Mouse (Mus musculus): ENCODE results near the gene Kcnv2. TPM values are rescaled to one million over a fixed set of nuclear protein-coding genes. Genes with fewer than 3 reads are reported as not detected.

Kcnv2 gene
- polyA plus RNA-seq, 1 experiment: not detected

DNA sequence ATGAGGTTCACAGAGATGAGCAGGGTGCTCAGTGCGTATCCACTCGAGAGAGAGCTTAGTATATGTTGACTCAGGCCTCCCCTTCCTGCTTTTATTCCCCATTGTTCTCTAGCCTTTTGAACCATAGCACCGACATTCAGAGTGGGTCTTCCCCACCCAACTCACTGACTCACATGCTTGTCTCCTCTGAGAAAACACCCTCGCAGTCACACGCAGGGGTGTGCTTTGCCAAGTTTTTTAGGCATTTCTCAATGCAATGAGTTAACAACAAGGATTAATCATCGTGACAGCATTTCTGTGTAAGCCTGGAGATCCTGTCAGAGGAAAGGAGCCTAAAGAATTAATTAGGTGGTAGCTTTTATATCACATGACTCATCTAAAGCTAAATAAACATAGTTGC is 29.3 kb downstream of the Kcnv2 start:
- Histone ChIP-seq H3K27ac (ENCODE audit: insufficient read depth, low read length) (no peak overlapping the region), H3K4me1 (ENCODE audit: control insufficient read depth, insufficient read depth, low read length) (no peaks in the 10 kb centered on the region), H3K4me3 (ENCODE audit: insufficient read depth, low read length) (no peak overlapping the region)
- no peak for TF ChIP-seq POLR2A (IDR thresholded peaks at IDR 0.05; ENCODE audit: extremely low read depth, insufficient read depth, low read length)
- no peak for TF ChIP-seq CTCF (IDR thresholded peaks at IDR 0.05; ENCODE audit: extremely low read depth, insufficient read depth, low read length)

DNA sequence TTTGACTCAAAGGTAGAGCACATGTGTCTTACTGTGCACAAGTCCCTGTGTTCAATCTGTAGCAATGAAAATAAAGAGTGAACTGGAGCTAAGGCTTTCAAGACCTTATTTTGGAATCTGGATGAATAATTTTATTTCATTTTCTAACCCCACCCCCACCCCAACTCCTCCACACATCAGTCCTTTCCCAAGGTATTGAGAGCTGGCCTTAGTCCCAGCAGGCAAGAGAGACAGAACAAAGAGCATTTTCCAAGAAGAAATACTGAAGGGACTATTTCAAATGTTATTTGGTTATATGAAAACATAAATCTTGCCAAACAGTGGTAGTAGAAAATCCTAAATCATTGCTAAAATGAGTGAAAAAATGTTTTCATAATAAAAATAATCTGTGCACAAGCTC is 38.0 kb downstream of the Kcnv2 start:
- Histone ChIP-seq H3K4me3 (ENCODE audit: insufficient read depth, low read length) (no peak overlapping the region), H3K4me1 (ENCODE audit: control insufficient read depth, insufficient read depth, low read length) (no peaks in the 10 kb centered on the region), H3K27ac (ENCODE audit: insufficient read depth, low read length) (no peak overlapping the region)
- TF ChIP-seq CTCF (IDR thresholded peaks at IDR 0.05; ENCODE audit: extremely low read depth, insufficient read depth, low read length) (no peak), POLR2A (IDR thresholded peaks at IDR 0.05; ENCODE audit: extremely low read depth, insufficient read depth, low read length) (no peak)

DNA sequence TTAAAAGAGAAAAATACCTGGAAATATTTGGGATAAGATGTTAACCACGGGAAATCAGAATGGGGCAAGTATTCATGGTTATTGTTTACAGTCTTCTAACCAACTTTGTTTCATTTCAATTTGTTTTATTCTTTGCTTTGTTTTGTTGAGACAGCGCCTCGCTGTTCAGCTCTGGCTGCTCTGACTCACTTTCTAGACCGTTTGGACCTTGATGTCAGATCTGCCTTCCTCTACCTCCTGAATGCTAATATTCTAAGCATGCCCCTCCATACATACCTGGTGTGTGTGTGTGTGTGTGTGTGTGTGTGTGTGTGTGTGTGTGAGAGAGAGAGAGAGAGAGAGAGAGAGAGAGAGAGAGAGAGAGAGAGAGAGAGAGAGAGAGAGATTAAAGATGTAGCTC is 41.5 kb downstream of the Kcnv2 start:
- 0 out of 2 replicates have a peak overlapping the region, but pooled peaks have one; percentile 14 for H3K4me3 ChIP-seq (ENCODE audit: insufficient read depth, low read length)
- H3K27ac ChIP-seq (ENCODE audit: insufficient read depth, low read length): no peak overlapping the region
- H3K4me1 ChIP-seq (ENCODE audit: control insufficient read depth, insufficient read depth, low read length): no peaks in the 10 kb centered on the region
- no peak for TF ChIP-seq CTCF (IDR thresholded peaks at IDR 0.05; ENCODE audit: extremely low read depth, insufficient read depth, low read length)
- no peak for TF ChIP-seq POLR2A (IDR thresholded peaks at IDR 0.05; ENCODE audit: extremely low read depth, insufficient read depth, low read length)

- Histone ChIP-seq H3K4me1 (ENCODE audit: control insufficient read depth, insufficient read depth, low read length) (no peaks in the 10 kb centered on the region), H3K27ac (ENCODE audit: insufficient read depth, low read length) (no peak overlapping the region), H3K4me3 (ENCODE audit: insufficient read depth, low read length) (peak overlapping the region; percentile 14; the same call in 1 of the 2 replicates)
- TF ChIP-seq POLR2A (IDR thresholded peaks at IDR 0.05; ENCODE audit: extremely low read depth, insufficient read depth, low read length) (no peak), CTCF (IDR thresholded peaks at IDR 0.05; ENCODE audit: extremely low read depth, insufficient read depth, low read length) (no peak)
These were observed 42.1 kb downstream of the Kcnv2 start for GRCm38 (mm10) chr19:27364521-27364931.

GRCm38 (mm10) chr19:27366113-27366746 is 43.8 kb downstream of the Kcnv2 start:
- H3K4me3 ChIP-seq (ENCODE audit: insufficient read depth, low read length): no peak overlapping the region
- TF ChIP-seq CTCF (IDR thresholded peaks at IDR 0.05; ENCODE audit: extremely low read depth, insufficient read depth, low read length): no peak
- no peak for TF ChIP-seq POLR2A (IDR thresholded peaks at IDR 0.05; ENCODE audit: extremely low read depth, insufficient read depth, low read length)
- no peaks in the 10 kb centered on the region for H3K4me1 ChIP-seq (ENCODE audit: control insufficient read depth, insufficient read depth, low read length)
- H3K27ac ChIP-seq (ENCODE audit: insufficient read depth, low read length): no peak overlapping the region

DNA sequence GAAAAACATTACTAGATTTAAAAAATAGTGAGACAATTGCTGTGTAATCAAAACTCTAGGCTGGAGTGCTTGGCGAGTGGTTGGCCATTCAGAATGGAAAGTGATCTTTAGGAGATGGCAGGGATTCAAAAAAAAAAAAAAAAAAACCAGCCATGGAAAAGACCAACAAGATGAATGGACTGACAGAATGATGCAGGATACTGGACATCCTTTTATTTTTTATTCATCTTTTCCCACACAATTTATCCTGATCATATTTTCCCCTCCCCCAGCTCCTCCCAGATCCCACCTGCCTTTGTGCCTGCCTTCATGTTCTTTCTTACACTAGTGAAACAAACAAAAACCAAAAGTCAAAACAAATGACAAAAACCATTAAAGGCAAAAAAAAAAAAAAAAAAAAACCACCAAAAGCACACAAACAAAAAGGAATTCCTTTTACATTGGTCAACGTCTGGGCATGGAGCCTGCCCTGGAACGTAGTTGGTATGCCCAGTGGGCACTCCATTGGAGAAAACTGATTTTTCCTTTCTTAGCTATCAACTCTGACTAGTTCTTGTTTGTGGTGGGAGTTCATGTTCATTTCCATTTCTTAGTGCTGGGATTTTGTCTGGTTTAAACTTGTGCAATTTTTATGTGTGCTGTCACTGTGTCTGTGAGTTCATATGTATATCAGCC is 47.2 kb downstream of the Kcnv2 start:
- Histone ChIP-seq H3K4me1 (ENCODE audit: control insufficient read depth, insufficient read depth, low read length) (no peaks in the 10 kb centered on the region), H3K4me3 (ENCODE audit: insufficient read depth, low read length) (no peak overlapping the region), H3K27ac (ENCODE audit: insufficient read depth, low read length) (no peak overlapping the region)
- TF ChIP-seq POLR2A (IDR thresholded peaks at IDR 0.05; ENCODE audit: extremely low read depth, insufficient read depth, low read length) (no peak), CTCF (IDR thresholded peaks at IDR 0.05; ENCODE audit: extremely low read depth, insufficient read depth, low read length) (no peak)

DNA sequence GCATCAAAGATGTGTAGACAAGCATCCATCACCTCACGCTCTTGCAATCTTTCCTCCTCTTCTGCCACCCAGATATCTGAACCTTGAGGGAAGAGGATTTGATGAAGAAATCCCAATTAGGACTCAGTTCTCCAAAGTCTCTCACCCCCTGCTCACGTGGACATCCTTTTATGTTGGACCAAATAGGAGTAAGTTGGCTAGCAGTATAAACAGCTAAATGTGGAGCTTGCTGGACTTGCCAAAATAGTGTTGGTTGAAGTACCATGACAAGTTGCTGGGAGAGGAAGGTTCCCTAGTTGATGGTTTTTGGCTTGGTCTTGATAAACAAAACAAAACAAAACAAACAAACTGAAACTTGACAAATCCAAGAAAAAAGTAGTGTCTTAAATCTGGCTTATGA is 47.8 kb downstream of the Kcnv2 start:
- no peak overlapping the region for H3K27ac ChIP-seq (ENCODE audit: insufficient read depth, low read length)
- no peaks in the 10 kb centered on the region for H3K4me1 ChIP-seq (ENCODE audit: control insufficient read depth, insufficient read depth, low read length)
- TF ChIP-seq POLR2A (IDR thresholded peaks at IDR 0.05; ENCODE audit: extremely low read depth, insufficient read depth, low read length): no peak
- TF ChIP-seq CTCF (IDR thresholded peaks at IDR 0.05; ENCODE audit: extremely low read depth, insufficient read depth, low read length): no peak
- no peak overlapping the region for H3K4me3 ChIP-seq (ENCODE audit: insufficient read depth, low read length)

DNA sequence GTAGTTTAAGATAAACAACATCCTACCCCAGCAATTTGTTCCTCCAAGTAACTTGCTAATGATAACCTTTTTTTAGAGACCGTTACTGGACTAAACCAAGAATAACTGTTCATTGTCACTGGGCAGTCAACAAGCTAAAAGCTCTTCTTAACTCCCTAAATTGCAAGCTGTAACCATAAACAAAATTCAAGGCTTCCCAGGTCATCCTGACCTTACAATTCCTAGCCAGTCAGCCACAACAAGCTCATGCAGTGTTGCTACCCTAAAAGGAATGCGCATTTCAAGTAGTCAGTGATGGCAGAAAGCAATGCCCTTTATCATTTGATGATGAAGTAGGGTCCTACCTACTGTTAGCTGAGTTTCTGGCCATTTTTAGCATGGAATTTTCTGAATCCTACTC is 48.4 kb downstream of the Kcnv2 start:
- no peaks in the 10 kb centered on the region for H3K4me1 ChIP-seq (ENCODE audit: control insufficient read depth, insufficient read depth, low read length)
- H3K27ac ChIP-seq (ENCODE audit: insufficient read depth, low read length): no peak overlapping the region
- no peak overlapping the region for H3K4me3 ChIP-seq (ENCODE audit: insufficient read depth, low read length)
- no peak for TF ChIP-seq CTCF (IDR thresholded peaks at IDR 0.05; ENCODE audit: extremely low read depth, insufficient read depth, low read length)
- TF ChIP-seq POLR2A (IDR thresholded peaks at IDR 0.05; ENCODE audit: extremely low read depth, insufficient read depth, low read length): no peak

- no peaks in the 10 kb centered on the region for H3K4me1 ChIP-seq (ENCODE audit: control insufficient read depth, insufficient read depth, low read length)
- H3K4me3 ChIP-seq (ENCODE audit: insufficient read depth, low read length): no peak overlapping the region
- TF ChIP-seq CTCF (IDR thresholded peaks at IDR 0.05; ENCODE audit: extremely low read depth, insufficient read depth, low read length): no peak
- no peak for TF ChIP-seq POLR2A (IDR thresholded peaks at IDR 0.05; ENCODE audit: extremely low read depth, insufficient read depth, low read length)
These were observed 57.5 kb downstream of the Kcnv2 start for GRCm38 (mm10) chr19:27379712-27380401.

More at GRCm38 (mm10) chr19:27379712-27380401, 57.5 kb downstream of the Kcnv2 start:
- no peak overlapping the region for H3K27ac ChIP-seq (ENCODE audit: insufficient read depth, low read length)
